19 mouse cellular contexts compared by ENCODE assay signal in the genomic region with DNA sequence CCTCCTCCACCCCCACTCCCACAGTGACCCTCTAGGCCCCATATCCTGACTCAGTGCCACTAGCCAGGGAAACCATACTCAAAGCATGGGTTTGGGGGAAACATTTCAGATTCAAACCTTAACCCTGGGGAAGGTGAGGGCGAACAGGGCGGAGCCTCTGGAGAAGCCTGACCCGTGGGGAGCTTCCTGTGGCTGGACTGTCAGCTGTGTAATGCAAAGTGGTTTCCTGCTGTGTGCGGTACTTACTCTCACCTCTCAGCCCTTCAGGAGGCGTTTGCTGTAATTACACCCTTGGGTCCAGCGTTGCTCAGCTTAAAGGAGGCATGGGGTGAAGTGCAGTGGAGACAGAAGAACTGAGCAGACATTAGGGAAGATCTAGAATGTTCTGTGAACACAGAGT. TPM values are rescaled to one million over a fixed set of nuclear protein-coding genes. Genes with fewer than 3 reads are reported as not detected.
DNase-seq lines count a peak whose midpoint lies in the region; ATAC-seq and TF ChIP-seq lines count a peak whose summit lies in the region.
"Had no signal": no experiment of that assay in that cellular context is flagged by ENCODE, and none has a peak within 500 bp of the region (broad histone marks: within the 10 kb centered on the region; RNA-seq: fewer than 3 reads in every experiment).

No protein-coding gene starts in this region.

- H3K27me3 ChIP-seq in kidney, embryonic 15.5 days: no peaks in the 10 kb centered on the region
- H3K27me3 ChIP-seq in intestine, postnatal 0 days (replicated peaks; ENCODE audit: control insufficient read depth, insufficient read depth, low read length): no peaks in the 10 kb centered on the region
- no peaks in the 10 kb centered on the region for H3K27me3 ChIP-seq in hindbrain, embryonic 12.5 days
- H3K27me3 ChIP-seq: heart, embryonic 13.5 days; liver, embryonic 15.5 days had no signal

- H3K4me1 ChIP-seq in kidney, embryonic 15.5 days: peaks cover 13% of the 10 kb centered on the region
- peaks cover 2 to 13% of the 10 kb centered on the region in 2 experiments; a peak in 2 of 4 replicates for H3K4me1 ChIP-seq in ES-E14 (ENCODE audit: control insufficient read depth in 2 of 2, insufficient read depth in 2 of 2, low read length in 2 of 2, poor library complexity in 1 of 2)
- H3K4me1 ChIP-seq in intestine, postnatal 0 days (replicated peaks; ENCODE audit: control insufficient read depth, insufficient read depth, low read length): no peaks in the 10 kb centered on the region
- peaks cover 2% of the 10 kb centered on the region; the same call in 1 of the 2 replicates for H3K4me1 ChIP-seq in hindbrain, embryonic 12.5 days
- H3K4me1 ChIP-seq: liver, embryonic 15.5 days had no signal

- H3K4me3 ChIP-seq in kidney, embryonic 15.5 days (replicated peaks): no peak overlapping the region
- H3K4me3 ChIP-seq in ES-E14 (ENCODE audit: insufficient read depth in 1 of 2, low read depth in 1 of 2, low read length in 2 of 2, poor library complexity in 1 of 2, severe bottlenecking in 1 of 2): no peak overlapping the region
- H3K4me3 ChIP-seq in intestine, postnatal 0 days (ENCODE audit: low read depth, low read length): no peak overlapping the region
- no peak overlapping the region for H3K4me3 ChIP-seq in hindbrain, embryonic 12.5 days
- H3K4me3 ChIP-seq: heart, embryonic 13.5 days; layer of hippocampus, adult 2 months; left cerebral cortex, adult 2 months; liver, embryonic 15.5 days had no signal

- DNase-seq in embryo, embryonic 11 days: peak; percentile 35
- DNase-seq in embryo, embryonic 9.5 days (ENCODE audit: extremely low spot score): no peak
- DNase-seq in kidney, adult 9 months: no peak
- DNase-seq in ES-E14 (ENCODE audit: low read depth, low spot score): peak; percentile 55
- no peak for DNase-seq in kidney, postnatal 25 days
- DNase-seq: adrenal gland, adult 8-10 months; cerebellum, adult 2 months; gastrocnemius, postnatal 10 days; kidney, adult 8-10 months; lung, postnatal 10 days; thymus, postnatal 36 days had no signal

- H3K36me3 ChIP-seq in kidney, embryonic 15.5 days: no peaks in the 10 kb centered on the region
- no peaks in the 10 kb centered on the region for H3K36me3 ChIP-seq in ES-E14 (ENCODE audit: control insufficient read depth, insufficient read depth, low read length, poor library complexity, severe bottlenecking)
- H3K36me3 ChIP-seq in intestine, postnatal 0 days (ENCODE audit: control insufficient read depth, insufficient read depth): no peaks in the 10 kb centered on the region
- no peaks in the 10 kb centered on the region for H3K36me3 ChIP-seq in hindbrain, embryonic 12.5 days
- H3K36me3 ChIP-seq: heart, embryonic 13.5 days; liver, embryonic 15.5 days had no signal

- 15% methylated on average over 6 of the region's 6 CpGs for WGBS in kidney, embryonic 15.5 days
- WGBS in intestine, postnatal 0 days: 32% methylated on average over 6 of the region's 6 CpGs
- WGBS in hindbrain, embryonic 12.5 days: 21% methylated on average over 6 of the region's 6 CpGs

- ATAC-seq in kidney, embryonic 15.5 days (replicated peaks; ENCODE audit: low FRiP score): peak; percentile 40; the same call in 1 of the 2 replicates
- ATAC-seq in intestine, postnatal 0 days: no peak
- no peak for ATAC-seq in hindbrain, embryonic 12.5 days (ENCODE audit: low FRiP score)

- in situ Hi-C loops in ES-E14 (cut with MboI; ENCODE audit: low sequenced_read_pairs in 2 of 2, unreplicated experiment in 2 of 2): loop anchor here (5.0 to 25.0 kb wide), 5 partner anchors 59 to 969 kb away; a partner anchor contains a TSS

- 0 out of 2 replicates have a peak, but pooled peaks have one; percentile 3 for TF ChIP-seq CTCF in intestine, postnatal 0 days (IDR thresholded peaks at IDR 0.05; ENCODE audit: low read depth)

- H3K27ac ChIP-seq in kidney, embryonic 15.5 days: no peak overlapping the region
- no peak overlapping the region for H3K27ac ChIP-seq in ES-E14 (ENCODE audit: insufficient read depth, low read depth, low read length, poor library complexity, severe bottlenecking)
- no peak overlapping the region for H3K27ac ChIP-seq in intestine, postnatal 0 days (ENCODE audit: low read depth, low read length)
- H3K27ac ChIP-seq in hindbrain, embryonic 12.5 days: no peak overlapping the region
- H3K27ac ChIP-seq: heart, embryonic 13.5 days; layer of hippocampus, adult 2 months; left cerebral cortex, adult 2 months; liver, embryonic 15.5 days had no signal

- no peak overlapping the region for H3K4me2 ChIP-seq in kidney, embryonic 15.5 days
- H3K4me2 ChIP-seq in intestine, postnatal 0 days (replicated peaks; ENCODE audit: low read depth): no peak overlapping the region
- no peak overlapping the region for H3K4me2 ChIP-seq in hindbrain, embryonic 12.5 days (replicated peaks)
- H3K4me2 ChIP-seq: heart, embryonic 13.5 days; liver, embryonic 15.5 days had no signal

- no peaks in the 10 kb centered on the region for H3K9me3 ChIP-seq in kidney, embryonic 15.5 days (replicated peaks)
- no peaks in the 10 kb centered on the region for H3K9me3 ChIP-seq in ES-E14 (ENCODE audit: control insufficient read depth, insufficient read depth, low read depth, low read length)
- H3K9me3 ChIP-seq in intestine, postnatal 0 days (ENCODE audit: control insufficient read depth): no peaks in the 10 kb centered on the region
- H3K9me3 ChIP-seq in hindbrain, embryonic 12.5 days (replicated peaks): no peaks in the 10 kb centered on the region
- H3K9me3 ChIP-seq: heart, embryonic 13.5 days; liver, embryonic 15.5 days had no signal

- no peak overlapping the region for H3K9ac ChIP-seq in kidney, embryonic 15.5 days
- H3K9ac ChIP-seq in ES-E14 (ENCODE audit: insufficient read depth, low read depth, low read length, poor library complexity, severe bottlenecking): no peak overlapping the region
- no peak overlapping the region for H3K9ac ChIP-seq in intestine, postnatal 0 days (ENCODE audit: low read depth, low read length)
- no peak overlapping the region for H3K9ac ChIP-seq in hindbrain, embryonic 12.5 days
- H3K9ac ChIP-seq: heart, embryonic 13.5 days; liver, embryonic 15.5 days had no signal

TF ChIP-seq in ES-E14, 5 proteins besides CTCF, POLR2A, EP300 and RAD21:
- TF ChIP-seq ZC3H11A (IDR thresholded peaks at IDR 0.05; ENCODE audit: borderline replicate concordance, low read depth, low read length) (no peak), HCFC1 (IDR thresholded peaks at IDR 0.05; ENCODE audit: borderline replicate concordance, insufficient read depth, low read length) (no peak), MAFK (IDR thresholded peaks at IDR 0.05; ENCODE audit: insufficient read depth, low read depth, low read length) (no peak), ZNF384 (IDR thresholded peaks at IDR 0.05; ENCODE audit: low read depth, low read length) (no peak), CHD2 (IDR thresholded peaks at IDR 0.05; ENCODE audit: low read depth, low read length) (no peak)

RNA-seq across cellular contexts. Expression of a gene that starts 41.8 kb away (rescaled TPM):
- 7.6 and 7.9 TPM in 2 replicates for polyA plus RNA-seq in kidney, embryonic 15.5 days (2015; fragmentation: Nextera tagmentation; extraction: Ambion mirVana)
- 25.4 and 25.6 TPM in 2 replicates for total RNA-seq in ES-E14 (2012; rRNA removed)
- 4.3 and 4.4 TPM in 2 replicates for polyA plus RNA-seq in intestine, postnatal 0 days (2015; fragmentation: Nextera tagmentation; extraction: Ambion mirVana)
- 9.4 and 9.8 TPM in 2 replicates for polyA plus RNA-seq in hindbrain, embryonic 12.5 days (2016; fragmentation: Nextera tagmentation; extraction: Ambion mirVana)

RNA-seq across cellular contexts. Expression of a gene that starts 57.0 kb away (rescaled TPM):
- 0.73 and 1.1 TPM in 2 replicates for polyA plus RNA-seq in kidney, embryonic 15.5 days (2015; fragmentation: Nextera tagmentation; extraction: Ambion mirVana)
- 1.6 and 2.7 TPM in 2 replicates for total RNA-seq in ES-E14 (2012; rRNA removed)
- polyA plus RNA-seq in intestine, postnatal 0 days (2015; fragmentation: Nextera tagmentation; extraction: Ambion mirVana): 1.8 and 2.1 TPM in 2 replicates
- 0.27 and 0.40 TPM in 2 replicates for polyA plus RNA-seq in hindbrain, embryonic 12.5 days (2016; fragmentation: Nextera tagmentation; extraction: Ambion mirVana)
- total RNA-seq: megakaryocyte-erythroid progenitor cell, adult 5-6 weeks had no signal

Comparison
In these comparisons a context has a peak if more than half of its experiments do, and no peak if none do; other contexts are left out.
1. DNase-seq: peak in embryo, embryonic 11 days (single experiment) and ES-E14 (single experiment); none in embryo, embryonic 9.5 days (single experiment), kidney, adult 9 months (single experiment) and kidney, postnatal 25 days (0 of 2).